Mouse (Mus musculus) cerebellum, adult 11-12 months (tissue): ENCODE measurements around the gene Gm21891.
"Not testable (repeated sequence)": the region's sequence is repeated elsewhere in the genome, so short reads cannot be mapped to it uniquely, and the experiment has no call there.

Experiments
- DNase-seq: peaks from one replicate; pipeline ENCODE4 v3.0.0; 2022

The Gm21891 gene

DNA sequence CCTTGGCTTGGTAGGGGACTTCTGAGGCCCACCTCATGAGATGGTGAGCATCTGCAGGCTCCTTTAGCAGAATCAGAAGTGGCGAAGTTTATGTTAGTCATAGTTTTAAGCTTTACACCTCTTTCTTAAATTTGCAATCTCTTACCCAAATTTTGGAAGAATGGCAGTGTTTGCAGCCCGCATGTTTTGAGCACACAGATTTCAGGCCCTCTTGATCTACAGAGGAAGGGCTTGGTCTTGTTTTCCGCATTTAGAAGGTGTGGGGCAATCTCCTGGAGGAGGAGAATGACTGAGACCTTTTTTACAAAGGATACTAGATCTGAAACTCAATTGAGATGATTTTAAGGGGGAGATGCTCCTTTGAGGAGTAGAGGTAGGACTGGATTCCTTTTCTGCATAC lies at the start of gene Gm21891:
Gm21891 (minus strand) TSS at position 101 of the 400 bp plus-strand sequence.
- DNase-seq: not testable (repeated sequence)

DNA sequence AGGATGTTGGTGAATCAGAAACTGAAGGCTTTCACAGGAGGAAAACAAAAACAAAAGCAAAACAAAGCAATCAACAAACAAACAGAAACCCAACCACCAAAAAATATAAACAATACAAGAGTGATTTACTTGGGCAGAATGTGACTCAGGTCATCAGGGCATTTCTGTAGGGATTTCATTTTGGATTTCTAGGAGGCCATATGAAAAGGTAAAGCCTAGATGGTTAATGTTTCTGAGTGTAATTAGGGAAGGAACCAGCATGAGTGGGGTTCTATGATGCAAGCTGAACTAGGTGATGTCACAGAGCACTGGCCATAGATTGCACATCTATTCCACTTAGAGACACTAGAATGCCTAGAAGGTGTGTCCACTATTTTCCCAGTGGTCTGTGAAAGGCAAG lies 28.4 kb upstream of the Gm21891 start, which contains the start of gene Gm21425:
Gm21425 (plus strand) TSS at position 301 of the 400 bp plus-strand sequence.
- DNase-seq: not testable (repeated sequence)
